Mouse (Mus musculus): ENCODE measurements around the gene Pbrm1. TPM values are rescaled to one million over a fixed set of nuclear protein-coding genes. Genes with fewer than 3 reads are reported as not detected.

The Pbrm1 gene
- polyA plus RNA-seq, 1 experiment from 2014 or later, result 119 TPM

DNA sequence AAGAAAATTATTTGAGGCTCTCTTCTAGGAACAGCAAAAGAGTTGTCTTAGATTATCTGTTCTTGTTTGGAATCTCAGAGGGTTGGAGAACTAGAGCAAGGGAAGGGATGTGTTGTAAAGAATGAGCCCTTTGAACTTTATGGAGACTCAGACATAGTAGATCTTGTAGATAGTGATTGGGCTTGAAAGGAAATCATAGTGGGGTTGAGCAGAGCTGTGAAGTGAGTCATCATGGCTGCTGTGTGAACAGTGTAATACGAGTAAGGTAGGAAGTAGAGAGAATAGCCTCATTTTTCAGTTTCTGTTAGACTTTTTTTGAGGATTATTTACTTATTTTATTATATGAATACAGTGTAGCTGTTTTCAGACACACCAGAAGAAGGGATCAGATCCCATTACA is 71.0 kb downstream of the Pbrm1 start:
- H3K9me3 ChIP-seq (ENCODE audit: control insufficient read depth, low read depth, low read length), result no peaks in the 10 kb centered on the region
- H3K27me3 ChIP-seq (ENCODE audit: control insufficient read depth, insufficient read depth, low read length), result no peaks in the 10 kb centered on the region
- H3K4me1 ChIP-seq (ENCODE audit: control insufficient read depth, insufficient read depth, low read length), result no peaks in the 10 kb centered on the region
- H3K36me3 ChIP-seq (ENCODE audit: control insufficient read depth, insufficient read depth, low read length), result peaks cover 59% of the 10 kb centered on the region
- H3K4me2 ChIP-seq (replicated peaks; ENCODE audit: low read depth, low read length), result no peak overlapping the region
- 85% methylated on average over 1 of the region's 1 CpGs for WGBS
- H3K9ac ChIP-seq (replicated peaks; ENCODE audit: low read depth, low read length), result no peak overlapping the region
- no peak for ATAC-seq (ENCODE audit: insufficient number of reproducible peaks, insufficient read depth, low FRiP score, low read depth)
- no peak overlapping the region for H3K4me3 ChIP-seq (ENCODE audit: low read depth, low read length)
- H3K27ac ChIP-seq (ENCODE audit: low read length), result no peak overlapping the region

GRCm38 (mm10) chr14:31105156-31105555 is 86.2 kb downstream of the Pbrm1 start:
- H3K9me3 ChIP-seq (ENCODE audit: control insufficient read depth, low read depth, low read length), result no peaks in the 10 kb centered on the region
- no peak overlapping the region for H3K27ac ChIP-seq (ENCODE audit: low read length)
- no peak overlapping the region for H3K4me2 ChIP-seq (replicated peaks; ENCODE audit: low read depth, low read length)
- H3K27me3 ChIP-seq (ENCODE audit: control insufficient read depth, insufficient read depth, low read length), result no peaks in the 10 kb centered on the region
- H3K36me3 ChIP-seq (ENCODE audit: control insufficient read depth, insufficient read depth, low read length), result peaks cover 55% of the 10 kb centered on the region
- 80% methylated on average over 2 of the region's 2 CpGs for WGBS
- H3K4me1 ChIP-seq (ENCODE audit: control insufficient read depth, insufficient read depth, low read length), result no peaks in the 10 kb centered on the region
- no peak for ATAC-seq (ENCODE audit: insufficient number of reproducible peaks, insufficient read depth, low FRiP score, low read depth)
- H3K9ac ChIP-seq (replicated peaks; ENCODE audit: low read depth, low read length), result no peak overlapping the region
- no peak overlapping the region for H3K4me3 ChIP-seq (ENCODE audit: low read depth, low read length)

- Histone ChIP-seq H3K27me3 (ENCODE audit: control insufficient read depth, insufficient read depth, low read length) (no peaks in the 10 kb centered on the region), H3K27ac (ENCODE audit: low read length) (no peak overlapping the region), H3K9me3 (ENCODE audit: control insufficient read depth, low read depth, low read length) (no peaks in the 10 kb centered on the region), H3K4me1 (ENCODE audit: control insufficient read depth, insufficient read depth, low read length) (no peaks in the 10 kb centered on the region), H3K4me3 (ENCODE audit: low read depth, low read length) (no peak overlapping the region), H3K4me2 (replicated peaks; ENCODE audit: low read depth, low read length) (no peak overlapping the region), H3K9ac (replicated peaks; ENCODE audit: low read depth, low read length) (no peak overlapping the region), H3K36me3 (ENCODE audit: control insufficient read depth, insufficient read depth, low read length) (peaks cover 64% of the 10 kb centered on the region)
- 74% methylated on average over 3 of the region's 3 CpGs for WGBS
- no peak for ATAC-seq (ENCODE audit: insufficient number of reproducible peaks, insufficient read depth, low FRiP score, low read depth)
These were observed 91.7 kb downstream of the Pbrm1 start for GRCm38 (mm10) chr14:31110613-31111012.

- Histone ChIP-seq H3K36me3 (ENCODE audit: control insufficient read depth, insufficient read depth, low read length) (peaks cover 62% of the 10 kb centered on the region), H3K27ac (ENCODE audit: low read length) (no peak overlapping the region; the same call in 1 of the 2 replicates), H3K27me3 (ENCODE audit: control insufficient read depth, insufficient read depth, low read length) (no peaks in the 10 kb centered on the region), H3K4me2 (replicated peaks; ENCODE audit: low read depth, low read length) (no peak overlapping the region), H3K4me3 (ENCODE audit: low read depth, low read length) (no peak overlapping the region), H3K9me3 (ENCODE audit: control insufficient read depth, low read depth, low read length) (no peaks in the 10 kb centered on the region), H3K4me1 (ENCODE audit: control insufficient read depth, insufficient read depth, low read length) (no peaks in the 10 kb centered on the region), H3K9ac (replicated peaks; ENCODE audit: low read depth, low read length) (no peak overlapping the region)
- 73% methylated on average over 5 of the region's 5 CpGs for WGBS
- no peak for ATAC-seq (ENCODE audit: insufficient number of reproducible peaks, insufficient read depth, low FRiP score, low read depth)
These were observed 93.2 kb downstream of the Pbrm1 start for GRCm38 (mm10) chr14:31112187-31112586.

- H3K27ac ChIP-seq (ENCODE audit: low read length), result no peak overlapping the region
- no peaks in the 10 kb centered on the region for H3K9me3 ChIP-seq (ENCODE audit: control insufficient read depth, low read depth, low read length)
- 72% methylated on average over 3 of the region's 3 CpGs for WGBS
- peaks cover 64% of the 10 kb centered on the region for H3K36me3 ChIP-seq (ENCODE audit: control insufficient read depth, insufficient read depth, low read length)
- no peaks in the 10 kb centered on the region for H3K27me3 ChIP-seq (ENCODE audit: control insufficient read depth, insufficient read depth, low read length)
- no peaks in the 10 kb centered on the region for H3K4me1 ChIP-seq (ENCODE audit: control insufficient read depth, insufficient read depth, low read length)
- no peak overlapping the region for H3K4me2 ChIP-seq (replicated peaks; ENCODE audit: low read depth, low read length)
- H3K9ac ChIP-seq (replicated peaks; ENCODE audit: low read depth, low read length), result no peak overlapping the region
- H3K4me3 ChIP-seq (ENCODE audit: low read depth, low read length), result no peak overlapping the region
- no peak for ATAC-seq (ENCODE audit: insufficient number of reproducible peaks, insufficient read depth, low FRiP score, low read depth)
These were observed 95.1 kb downstream of the Pbrm1 start for GRCm38 (mm10) chr14:31114011-31114410.

- Histone ChIP-seq H3K27ac (ENCODE audit: low read length) (no peak overlapping the region), H3K27me3 (ENCODE audit: control insufficient read depth, insufficient read depth, low read length) (no peaks in the 10 kb centered on the region), H3K4me1 (ENCODE audit: control insufficient read depth, insufficient read depth, low read length) (no peaks in the 10 kb centered on the region), H3K36me3 (ENCODE audit: control insufficient read depth, insufficient read depth, low read length) (peaks cover 54% of the 10 kb centered on the region), H3K4me3 (ENCODE audit: low read depth, low read length) (no peak overlapping the region), H3K9me3 (ENCODE audit: control insufficient read depth, low read depth, low read length) (no peaks in the 10 kb centered on the region), H3K4me2 (replicated peaks; ENCODE audit: low read depth, low read length) (no peak overlapping the region), H3K9ac (replicated peaks; ENCODE audit: low read depth, low read length) (no peak overlapping the region)
- no peak for ATAC-seq (ENCODE audit: insufficient number of reproducible peaks, insufficient read depth, low FRiP score, low read depth)
- 61% methylated on average over 2 of the region's 2 CpGs for WGBS
These were observed 96.6 kb downstream of the Pbrm1 start for GRCm38 (mm10) chr14:31115522-31115921.

GRCm38 (mm10) chr14:31125106-31126075 is 106.5 kb downstream of the Pbrm1 start:
- Histone ChIP-seq H3K9ac (replicated peaks; ENCODE audit: low read depth, low read length) (no peak overlapping the region), H3K9me3 (ENCODE audit: control insufficient read depth, low read depth, low read length) (no peaks in the 10 kb centered on the region), H3K27ac (ENCODE audit: low read length) (no peak overlapping the region; the same call in 1 of the 2 replicates), H3K4me3 (ENCODE audit: low read depth, low read length) (no peak overlapping the region), H3K27me3 (ENCODE audit: control insufficient read depth, insufficient read depth, low read length) (no peaks in the 10 kb centered on the region), H3K36me3 (ENCODE audit: control insufficient read depth, insufficient read depth, low read length) (peaks cover 9% of the 10 kb centered on the region), H3K4me2 (replicated peaks; ENCODE audit: low read depth, low read length) (no peak overlapping the region), H3K4me1 (ENCODE audit: control insufficient read depth, insufficient read depth, low read length) (peaks cover 14% of the 10 kb centered on the region; the same call in 1 of the 2 replicates)
- no peak for ATAC-seq (ENCODE audit: insufficient number of reproducible peaks, insufficient read depth, low FRiP score, low read depth)
- 59% methylated on average over 9 of the region's 9 CpGs for WGBS

DNA sequence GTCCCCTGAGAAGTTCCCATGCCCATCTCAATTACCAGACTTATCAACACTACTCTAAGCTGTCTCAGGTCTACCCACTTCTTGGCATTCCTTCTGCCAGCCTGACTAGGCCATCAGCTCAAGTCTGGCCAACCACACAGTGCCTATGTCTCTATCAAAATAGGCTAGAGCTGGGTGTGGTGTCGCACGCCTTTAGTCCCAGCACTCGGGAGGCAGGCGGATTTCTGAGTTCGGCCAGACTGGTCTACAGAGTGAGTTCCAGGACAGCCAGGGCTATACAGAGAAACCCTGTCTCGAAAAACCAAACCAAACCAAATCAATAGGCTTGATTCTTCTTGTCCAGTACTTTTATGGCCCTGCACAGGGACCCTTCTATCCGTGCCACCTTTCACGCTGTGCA is 107.9 kb downstream of the Pbrm1 start:
- Histone ChIP-seq H3K4me2 (replicated peaks; ENCODE audit: low read depth, low read length) (no peak overlapping the region), H3K9ac (replicated peaks; ENCODE audit: low read depth, low read length) (no peak overlapping the region), H3K4me1 (ENCODE audit: control insufficient read depth, insufficient read depth, low read length) (peaks cover 15% of the 10 kb centered on the region), H3K36me3 (ENCODE audit: control insufficient read depth, insufficient read depth, low read length) (peaks cover 2% of the 10 kb centered on the region; the same call in 1 of the 2 replicates), H3K27me3 (ENCODE audit: control insufficient read depth, insufficient read depth, low read length) (no peaks in the 10 kb centered on the region), H3K9me3 (ENCODE audit: control insufficient read depth, low read depth, low read length) (no peaks in the 10 kb centered on the region), H3K4me3 (ENCODE audit: low read depth, low read length) (no peak overlapping the region), H3K27ac (ENCODE audit: low read length) (no peak overlapping the region)
- no peak for ATAC-seq (ENCODE audit: insufficient number of reproducible peaks, insufficient read depth, low FRiP score, low read depth)
- WGBS, result 88% methylated on average over 8 of the region's 8 CpGs

Data from stomach, embryonic 14.5 days (tissue).